In genomic region chr9:78121358-78121757, GRCm38 (mm10) we compare ENCODE assay signal across 10 mouse cellular contexts. TPM values are rescaled to one million over a fixed set of nuclear protein-coding genes. Genes with fewer than 3 reads are reported as not detected.
A peak's percentile ranks its signal among the peaks of the same experiment; 100 is the strongest.
DNase-seq lines count a peak whose midpoint lies in the region; ATAC-seq and TF ChIP-seq lines count a peak whose summit lies in the region.
"Had no signal": no experiment of that assay in that cellular context is flagged by ENCODE, and none has a peak within 500 bp of the region (broad histone marks: within the 10 kb centered on the region; RNA-seq: fewer than 3 reads in every experiment).

No protein-coding gene starts in this region.

- TF ChIP-seq EP300 in heart, adult 2 months (IDR thresholded peaks at IDR 0.05; ENCODE audit: insufficient read depth, low read depth, low read length), result peak; percentile 83
- no peak for TF ChIP-seq EP300 in liver, postnatal 0 days (IDR thresholded peaks at IDR 0.05; ENCODE audit: low read depth)

- DNase-seq in heart, adult 2 months, result peak in 1 of 2 experiments; percentile 49
- no peak for DNase-seq in heart, postnatal 10 days
- DNase-seq in liver, postnatal 0 days, result no peak
- DNase-seq in liver, embryonic 11.5 days (ENCODE audit: low spot score), result no peak
- DNase-seq in lung, adult 18-20 months, result peak; percentile 72 to 86
- DNase-seq in spleen, adult 12 weeks (ENCODE audit: low spot score), result no peak
- DNase-seq in embryo, embryonic 11 days, result no peak

- no peaks in the 10 kb centered on the region for H3K27me3 ChIP-seq in heart, adult 2 months (ENCODE audit: control insufficient read depth, insufficient read depth, low read length)
- H3K27me3 ChIP-seq in liver, postnatal 0 days (ENCODE audit: insufficient read depth, low read length), result no peaks in the 10 kb centered on the region
- H3K27me3 ChIP-seq in liver, embryonic 11.5 days (replicated peaks; ENCODE audit: control insufficient read depth, insufficient read depth, low read length), result no peaks in the 10 kb centered on the region
- H3K27me3 ChIP-seq in stomach, embryonic 15.5 days (replicated peaks), result no peaks in the 10 kb centered on the region
- H3K27me3 ChIP-seq: hindbrain, embryonic 12.5 days had no signal

- no peak overlapping the region for H3K4me3 ChIP-seq in heart, adult 2 months
- H3K4me3 ChIP-seq in liver, postnatal 0 days (ENCODE audit: low read depth, low read length), result no peak overlapping the region
- no peak overlapping the region for H3K4me3 ChIP-seq in liver, embryonic 11.5 days (ENCODE audit: low read depth, low read length)
- no peak overlapping the region for H3K4me3 ChIP-seq in stomach, embryonic 15.5 days (replicated peaks)
- H3K4me3 ChIP-seq: hindbrain, embryonic 12.5 days; myocyte had no signal

- H3K4me1 ChIP-seq in heart, adult 2 months (ENCODE audit: control insufficient read depth, insufficient read depth, low read length), result peaks cover 18% of the 10 kb centered on the region
- peaks cover 25% of the 10 kb centered on the region for H3K4me1 ChIP-seq in liver, postnatal 0 days (ENCODE audit: insufficient read depth)
- peaks cover 7% of the 10 kb centered on the region for H3K4me1 ChIP-seq in liver, embryonic 11.5 days (replicated peaks; ENCODE audit: control insufficient read depth, insufficient read depth, low read length)
- peaks cover 6% of the 10 kb centered on the region for H3K4me1 ChIP-seq in stomach, embryonic 15.5 days

- H3K4me2 ChIP-seq in liver, postnatal 0 days (ENCODE audit: low read depth, low read length), result no peak overlapping the region
- no peak overlapping the region for H3K4me2 ChIP-seq in liver, embryonic 11.5 days
- no peak overlapping the region for H3K4me2 ChIP-seq in stomach, embryonic 15.5 days
- H3K4me2 ChIP-seq: hindbrain, embryonic 12.5 days had no signal

- no peaks in the 10 kb centered on the region for H3K9me3 ChIP-seq in liver, postnatal 0 days (ENCODE audit: low read length)
- H3K9me3 ChIP-seq in liver, embryonic 11.5 days (ENCODE audit: control insufficient read depth, low read length), result no peaks in the 10 kb centered on the region
- no peaks in the 10 kb centered on the region for H3K9me3 ChIP-seq in stomach, embryonic 15.5 days
- H3K9me3 ChIP-seq: hindbrain, embryonic 12.5 days had no signal

- TF ChIP-seq POLR2A in heart, adult 2 months (IDR thresholded peaks at IDR 0.05; ENCODE audit: insufficient read depth, low read depth, low read length), result no peak; the same call in 1 of the 2 replicates

- TF ChIP-seq CTCF in heart, adult 2 months (IDR thresholded peaks at IDR 0.05), result no peak
- TF ChIP-seq CTCF in liver, postnatal 0 days (IDR thresholded peaks at IDR 0.05; ENCODE audit: low read depth), result no peak

- H3K9ac ChIP-seq in heart, adult 2 months (ENCODE audit: low read depth, low read length), result no peak overlapping the region
- H3K9ac ChIP-seq in liver, postnatal 0 days (replicated peaks), result no peak overlapping the region
- H3K9ac ChIP-seq in liver, embryonic 11.5 days (ENCODE audit: low read depth, low read length), result no peak overlapping the region
- no peak overlapping the region for H3K9ac ChIP-seq in stomach, embryonic 15.5 days
- H3K9ac ChIP-seq: hindbrain, embryonic 12.5 days had no signal

- H3K36me3 ChIP-seq in heart, adult 2 months (ENCODE audit: control insufficient read depth, insufficient read depth, low read length), result peaks cover 10% of the 10 kb centered on the region; the same call in 1 of the 2 replicates
- H3K36me3 ChIP-seq in liver, postnatal 0 days (replicated peaks; ENCODE audit: insufficient read depth, low read length), result no peaks in the 10 kb centered on the region
- no peaks in the 10 kb centered on the region for H3K36me3 ChIP-seq in liver, embryonic 11.5 days (ENCODE audit: control insufficient read depth, insufficient read depth, low read length)
- H3K36me3 ChIP-seq in stomach, embryonic 15.5 days, result no peaks in the 10 kb centered on the region

- intact Hi-C loops in heart, adult 2 months (cut with DNase I), result no loop called here
- intact Hi-C loops in heart, postnatal 10 days (cut with DNase I), result no loop called here

- peak overlapping the region; percentile 72 for H3K27ac ChIP-seq in heart, adult 2 months
- H3K27ac ChIP-seq in liver, postnatal 0 days (ENCODE audit: low read depth), result peak overlapping the region; percentile 24
- no peak overlapping the region for H3K27ac ChIP-seq in liver, embryonic 11.5 days (ENCODE audit: low read depth, low read length)
- peak overlapping the region; percentile 61; the same call in 1 of the 2 replicates for H3K27ac ChIP-seq in stomach, embryonic 15.5 days
- H3K27ac ChIP-seq: hindbrain, embryonic 12.5 days had no signal

- peaks cover 2% of the 10 kb centered on the region; the same call in 1 of the 2 replicates for H3K79me2 ChIP-seq in heart, adult 2 months (replicated peaks; ENCODE audit: control insufficient read depth, insufficient read depth, low read length)

- ATAC-seq in liver, postnatal 0 days, result no peak
- no peak for ATAC-seq in liver, embryonic 11.5 days (replicated peaks; ENCODE audit: low FRiP score)
- ATAC-seq in stomach, embryonic 15.5 days (ENCODE audit: insufficient read depth, low FRiP score, low read depth), result peak; percentile 33

- 51% methylated on average over 8 of the region's 8 CpGs for WGBS in heart, adult 2 months
- WGBS in liver, postnatal 0 days (ENCODE audit: insufficient replicate concordance), result 73% methylated on average over 8 of the region's 8 CpGs
- WGBS in liver, embryonic 11.5 days, result 74% methylated on average over 8 of the region's 8 CpGs
- WGBS in stomach, embryonic 15.5 days, result 72% methylated on average over 8 of the region's 8 CpGs

RNA-seq across cellular contexts. Expression of gene Ick, which starts 12.4 kb away (rescaled TPM):
- 10 to 100 TPM; 12.5 to 14.0 TPM for total RNA-seq in heart, adult 2 months (2021)
- 7.8 and 10.1 TPM in 2 replicates for polyA plus RNA-seq in heart, adult 2 months (2012; rRNA removed)
- 10 to 100 TPM; 21.5 to 23.0 TPM for total RNA-seq in heart, postnatal 10 days (2021)
- polyA plus RNA-seq in liver, postnatal 0 days (2015; fragmentation: Nextera tagmentation; extraction: Ambion mirVana), result 5.3 and 7.0 TPM in 2 replicates
- polyA plus RNA-seq in liver, embryonic 11.5 days (2014; fragmentation: Nextera tagmentation; extraction: Ambion mirVana), result 15.9 and 16.7 TPM in 2 replicates
- polyA plus RNA-seq in stomach, embryonic 15.5 days (2015; fragmentation: Nextera tagmentation; extraction: Ambion mirVana), result 20.8 and 25.9 TPM in 2 replicates

RNA-seq across cellular contexts. Expression of gene Fbxo9, which starts 12.5 kb away (rescaled TPM):
- 10 to 100 TPM; 34.4 to 40.6 TPM for total RNA-seq in heart, adult 2 months (2021)
- polyA plus RNA-seq in heart, adult 2 months (2012; rRNA removed), result 64.1 and 69.5 TPM in 2 replicates
- total RNA-seq in heart, postnatal 10 days (2021), result 10 to 100 TPM; 88.6 to 90.3 TPM
- 45.7 and 54.0 TPM in 2 replicates for polyA plus RNA-seq in liver, postnatal 0 days (2015; fragmentation: Nextera tagmentation; extraction: Ambion mirVana)
- 56.1 and 56.6 TPM in 2 replicates for polyA plus RNA-seq in liver, embryonic 11.5 days (2014; fragmentation: Nextera tagmentation; extraction: Ambion mirVana)
- polyA plus RNA-seq in stomach, embryonic 15.5 days (2015; fragmentation: Nextera tagmentation; extraction: Ambion mirVana), result 44.1 and 46.1 TPM in 2 replicates

Comparison
In these comparisons a context has a peak if more than half of its experiments do, and no peak if none do; other contexts are left out.
1. DNase-seq: peak in lung, adult 18-20 months (2 of 2); none in heart, postnatal 10 days (0 of 2), liver, postnatal 0 days (single experiment), liver, embryonic 11.5 days (single experiment), spleen, adult 12 weeks (single experiment) and embryo, embryonic 11 days (single experiment).